Mouse (Mus musculus) brown adipose tissue, adult 24 weeks (tissue): ENCODE results near the gene Ccser1. TPM values are rescaled to one million over a fixed set of nuclear protein-coding genes. Genes with fewer than 3 reads are reported as not detected.

Experiments used
- H3K27ac ChIP-seq: fragments of 200-500 bp; replicated peaks from 2 replicates; pipeline ENCODE4 v1.5.1; 2012; ENCODE audit warnings: low read depth, mild to moderate bottlenecking, low read length
- H3K4me1 ChIP-seq: fragments of 200-500 bp; 2 replicates; pipeline ENCODE4 v1.6.1; 2012; ENCODE audit warnings: low read length, mixed read lengths; ENCODE audit not compliant: control insufficient read depth, insufficient read depth, insufficient read length
- H3K4me3 ChIP-seq: fragments of 200-500 bp; 2 replicates; pipeline ENCODE4 v1.5.1; 2012; ENCODE audit warnings: low read depth, mild to moderate bottlenecking, low read length, moderate library complexity; ENCODE audit not compliant: insufficient read depth
- polyA plus RNA-seq: library from polyadenylated mRNA; stranded (reverse); fragments of >200 nt; gene quantifications from 2 replicates; pipeline ENCODE4 v1.2.4, GENCODE M21; 2012; ENCODE audit not compliant: missing spikeins, insufficient read depth, insufficient read length

The Ccser1 gene
- polyA plus RNA-seq, 1 experiment: 2.3 TPM

- Histone ChIP-seq H3K27ac (no peak overlapping the region), H3K4me3 (no peak overlapping the region), H3K4me1 (no peaks in the 10 kb centered on the region)
Observed at GRCm38 (mm10) chr6:61203344-61203743, 23.2 kb downstream of the Ccser1 start.

DNA sequence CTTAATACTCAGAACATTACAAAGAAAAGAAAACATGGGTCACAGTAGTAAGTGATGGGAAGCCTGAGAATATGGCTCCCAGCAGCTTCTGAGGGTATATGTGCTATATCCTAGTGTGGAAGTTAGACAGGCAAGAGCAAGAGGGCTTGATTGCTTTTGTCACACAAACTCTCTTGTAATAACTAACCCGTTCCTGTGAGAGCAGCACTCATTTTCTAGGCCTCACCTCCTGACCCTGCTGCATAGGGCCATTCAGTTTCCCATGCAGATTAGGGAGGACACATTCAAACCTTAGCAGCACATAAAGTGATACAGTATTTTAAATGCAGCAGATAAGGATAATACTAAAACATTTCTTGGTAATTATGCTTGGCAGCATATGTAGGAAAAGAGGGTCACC lies 25.9 kb downstream of the Ccser1 start:
- H3K27ac ChIP-seq: no peak overlapping the region
- no peaks in the 10 kb centered on the region for H3K4me1 ChIP-seq

DNA sequence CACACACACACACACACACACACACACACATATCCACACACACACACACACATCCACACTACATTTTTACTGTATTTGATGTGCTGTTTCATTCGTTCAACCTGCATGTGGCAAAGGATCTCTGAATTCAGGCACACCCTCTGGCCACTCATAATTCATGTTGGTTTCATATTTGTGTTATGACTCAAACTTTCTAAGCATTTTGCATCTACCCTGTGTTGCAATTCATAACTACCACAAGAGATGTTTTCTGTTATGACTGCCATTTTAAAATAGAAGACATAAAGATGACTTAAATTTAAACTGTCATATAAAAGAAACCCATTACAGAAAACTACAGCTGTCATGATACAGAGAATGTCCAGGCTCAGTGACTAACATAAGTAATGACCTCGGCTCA lies 26.5 kb downstream of the Ccser1 start:
- Histone ChIP-seq H3K4me3 (no peak overlapping the region), H3K27ac (no peak overlapping the region), H3K4me1 (no peaks in the 10 kb centered on the region)

More for the DNA sequence above, 25.9 kb downstream of the Ccser1 start:
- no peak overlapping the region for H3K4me3 ChIP-seq

- no peak overlapping the region for H3K27ac ChIP-seq
- no peaks in the 10 kb centered on the region for H3K4me1 ChIP-seq
- H3K4me3 ChIP-seq: no peak overlapping the region
Observed at GRCm38 (mm10) chr6:61210061-61210737, 30.1 kb downstream of the Ccser1 start.

DNA sequence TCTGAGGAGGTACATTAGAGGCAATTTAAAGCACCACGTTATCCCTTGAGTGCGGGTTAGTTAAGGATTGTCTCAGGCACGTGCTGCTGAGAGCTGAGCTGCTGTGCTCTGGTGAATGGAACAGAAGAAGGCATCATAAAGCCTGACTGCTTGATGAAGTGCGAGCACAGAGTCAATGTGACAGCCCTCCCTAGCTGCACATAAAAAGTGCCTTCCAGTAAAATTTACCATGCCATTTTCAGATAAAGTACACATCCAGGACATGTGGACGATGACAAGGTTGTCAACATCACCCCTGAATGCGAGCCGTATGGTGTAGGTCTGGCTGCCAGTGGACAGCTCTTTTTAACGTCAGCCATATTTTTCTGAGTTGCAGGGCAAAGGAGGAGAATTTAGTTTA lies 35.6 kb downstream of the Ccser1 start:
- no peak overlapping the region for H3K4me3 ChIP-seq
- H3K27ac ChIP-seq: no peak overlapping the region
- no peaks in the 10 kb centered on the region for H3K4me1 ChIP-seq

DNA sequence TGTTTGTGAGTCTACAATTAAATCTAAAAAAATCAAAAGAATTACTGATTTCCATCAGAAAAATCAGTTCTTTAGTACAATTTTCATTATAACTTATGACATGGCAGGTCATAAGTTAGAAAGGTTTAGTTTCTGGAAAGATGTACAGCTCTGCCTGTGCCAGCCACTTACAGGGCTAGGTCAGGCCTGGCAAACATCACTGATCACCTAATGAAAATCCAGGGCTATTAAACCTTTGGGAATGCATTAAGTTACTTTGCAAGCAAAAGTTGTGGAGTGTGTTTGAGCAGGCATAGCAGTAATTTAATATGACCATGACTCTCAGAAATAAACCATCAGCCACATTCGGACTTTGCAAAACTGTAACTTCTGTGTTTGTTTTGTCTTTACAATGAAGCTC lies 36.4 kb downstream of the Ccser1 start:
- no peak overlapping the region for H3K4me3 ChIP-seq
- H3K27ac ChIP-seq: no peak overlapping the region
- no peaks in the 10 kb centered on the region for H3K4me1 ChIP-seq

DNA sequence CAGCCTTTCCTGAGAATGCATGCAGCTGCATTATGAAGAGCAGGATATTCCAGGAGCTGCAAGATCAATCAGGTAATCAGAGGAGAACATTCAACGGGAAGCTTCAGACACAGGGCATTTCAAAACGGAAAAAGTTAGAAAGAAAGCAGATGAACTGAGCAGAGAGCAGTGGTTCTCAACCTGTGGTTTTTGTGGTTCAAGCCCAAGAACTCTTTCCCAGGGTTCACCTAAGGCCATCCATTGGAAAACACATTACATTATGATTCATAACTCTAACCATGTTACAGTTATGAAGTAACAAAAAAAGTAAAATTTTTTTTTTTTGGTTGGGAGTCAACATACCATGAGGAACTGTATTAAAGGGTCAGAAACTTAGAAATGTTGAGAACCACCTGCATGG lies 37.6 kb downstream of the Ccser1 start:
- no peak overlapping the region for H3K4me3 ChIP-seq
- no peak overlapping the region for H3K27ac ChIP-seq
- no peaks in the 10 kb centered on the region for H3K4me1 ChIP-seq

- Histone ChIP-seq H3K4me1 (no peaks in the 10 kb centered on the region), H3K27ac (no peak overlapping the region), H3K4me3 (no peak overlapping the region)
Observed at GRCm38 (mm10) chr6:61223563-61223962, 43.4 kb downstream of the Ccser1 start.

DNA sequence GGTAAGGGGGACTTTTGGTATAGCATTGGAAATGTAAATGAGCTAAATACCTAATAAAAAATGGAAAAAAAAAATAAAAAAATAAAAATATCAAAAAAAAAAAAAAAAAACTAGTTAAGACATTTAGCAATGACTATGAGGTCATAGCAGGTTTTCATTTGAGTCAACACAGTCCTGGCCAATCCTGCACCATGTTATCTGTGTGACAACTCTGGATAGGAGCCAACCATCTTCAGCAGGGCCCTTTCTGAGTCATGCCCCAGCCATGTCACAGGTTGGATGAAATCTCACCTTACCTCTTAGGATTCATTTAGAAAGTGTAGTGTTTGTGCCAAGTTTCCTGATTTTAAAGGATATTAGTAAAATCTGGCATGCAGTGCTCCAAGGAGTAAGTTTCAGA lies 45.2 kb downstream of the Ccser1 start:
- H3K27ac ChIP-seq: no peak overlapping the region
- no peak overlapping the region for H3K4me3 ChIP-seq

DNA sequence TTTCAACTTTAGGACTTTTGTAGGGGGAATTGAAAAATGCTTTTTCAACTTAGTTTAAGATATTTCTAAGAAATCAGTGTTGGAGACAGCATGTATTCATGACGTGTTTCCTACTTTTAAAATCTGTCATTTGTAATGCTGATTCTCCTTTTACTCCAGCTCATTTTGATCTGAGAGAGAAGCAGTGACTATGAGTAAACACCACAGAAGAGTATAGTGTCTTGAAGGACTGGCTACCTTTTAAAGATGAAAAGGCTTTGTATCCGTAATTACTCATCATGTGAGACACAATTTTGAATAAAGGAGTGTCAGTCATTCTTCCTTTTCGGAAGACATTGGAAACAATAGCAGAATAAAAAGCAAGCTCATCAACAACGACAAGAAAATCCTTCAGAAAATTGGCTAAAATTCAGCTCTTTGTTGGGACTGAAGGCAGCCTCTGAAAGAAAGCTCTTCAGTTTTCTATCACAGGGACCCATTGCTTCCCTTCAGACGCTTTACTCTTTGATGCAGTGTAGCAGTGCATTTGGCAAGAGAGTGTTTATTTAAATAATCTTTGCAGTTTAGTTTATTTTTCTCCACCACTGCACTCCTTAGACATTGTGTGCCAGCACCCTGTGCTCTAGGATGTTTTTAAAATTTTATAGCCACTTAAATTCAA lies 50.1 kb downstream of the Ccser1 start:
- Histone ChIP-seq H3K4me3 (no peak overlapping the region), H3K27ac (no peak overlapping the region), H3K4me1 (peaks cover 4% of the 10 kb centered on the region; the same call in 1 of the 2 replicates)

More for the DNA sequence above, 45.2 kb downstream of the Ccser1 start:
- H3K4me1 ChIP-seq: no peaks in the 10 kb centered on the region

DNA sequence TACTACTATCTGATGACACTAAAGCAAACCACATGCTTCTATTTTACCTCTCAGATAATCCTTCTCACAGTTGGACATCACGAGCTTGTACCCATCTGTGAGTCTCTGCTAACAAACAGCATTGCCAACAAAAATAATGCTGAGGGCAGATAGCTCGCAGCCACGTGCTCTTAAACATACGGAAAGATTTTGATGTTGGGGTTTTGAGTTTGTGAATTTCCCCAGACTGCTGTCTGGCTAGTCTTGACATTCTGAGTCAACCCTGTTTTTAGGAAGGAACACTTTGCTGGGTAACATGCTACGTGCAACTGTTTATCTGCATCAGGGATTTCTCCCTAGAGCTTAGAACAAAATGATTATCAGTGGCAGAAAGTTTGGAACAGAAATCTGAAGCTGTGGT lies 52.9 kb downstream of the Ccser1 start:
- no peak overlapping the region for H3K4me3 ChIP-seq
- H3K27ac ChIP-seq: no peak overlapping the region
- peaks cover 4% of the 10 kb centered on the region; the same call in 1 of the 2 replicates for H3K4me1 ChIP-seq

GRCm38 (mm10) chr6:61233548-61234187 lies 53.5 kb downstream of the Ccser1 start:
- no peak overlapping the region for H3K4me3 ChIP-seq
- H3K27ac ChIP-seq: no peak overlapping the region
- H3K4me1 ChIP-seq: peaks cover 4% of the 10 kb centered on the region; the same call in 1 of the 2 replicates

DNA sequence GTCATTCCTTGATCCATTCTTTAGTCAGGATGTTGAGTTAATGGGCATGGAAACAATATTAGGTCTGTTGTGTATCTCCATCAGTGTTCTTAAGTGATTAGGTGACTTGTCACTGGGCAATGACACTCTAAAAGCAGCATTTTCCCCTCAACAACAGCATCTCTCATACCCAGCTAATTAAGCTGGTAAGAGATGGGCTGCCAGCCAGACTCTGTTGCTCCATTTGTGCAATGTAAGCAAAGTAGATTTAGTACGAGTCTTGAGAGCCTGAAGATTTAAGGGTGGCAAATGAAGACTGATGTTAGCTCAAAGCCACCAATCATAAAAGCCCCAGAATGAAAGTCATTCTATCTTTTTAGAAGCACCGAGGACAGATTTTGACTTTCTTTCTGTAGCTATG lies 60.5 kb downstream of the Ccser1 start:
- Histone ChIP-seq H3K4me1 (no peaks in the 10 kb centered on the region), H3K27ac (no peak overlapping the region), H3K4me3 (no peak overlapping the region)

DNA sequence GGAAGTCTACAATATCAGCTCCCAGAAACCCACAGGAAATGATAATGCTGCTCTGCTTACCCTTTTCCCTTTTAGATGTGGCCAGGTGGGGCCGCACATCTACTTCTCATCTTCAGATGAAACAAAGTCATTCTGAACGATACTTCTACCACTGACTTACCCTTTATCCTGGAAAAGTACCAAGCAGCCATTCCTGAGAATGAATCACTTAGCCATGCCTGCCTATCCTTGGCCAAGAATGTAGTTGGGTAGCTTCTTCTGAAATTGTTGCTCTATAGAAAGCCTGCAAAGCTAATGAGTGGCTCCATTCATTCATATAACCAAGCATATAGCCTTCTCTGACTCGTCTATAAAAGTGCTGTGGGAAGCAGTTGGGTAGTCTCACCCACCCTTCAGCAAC lies 62.4 kb downstream of the Ccser1 start:
- Histone ChIP-seq H3K4me3 (no peak overlapping the region), H3K27ac (no peak overlapping the region), H3K4me1 (no peaks in the 10 kb centered on the region)

DNA sequence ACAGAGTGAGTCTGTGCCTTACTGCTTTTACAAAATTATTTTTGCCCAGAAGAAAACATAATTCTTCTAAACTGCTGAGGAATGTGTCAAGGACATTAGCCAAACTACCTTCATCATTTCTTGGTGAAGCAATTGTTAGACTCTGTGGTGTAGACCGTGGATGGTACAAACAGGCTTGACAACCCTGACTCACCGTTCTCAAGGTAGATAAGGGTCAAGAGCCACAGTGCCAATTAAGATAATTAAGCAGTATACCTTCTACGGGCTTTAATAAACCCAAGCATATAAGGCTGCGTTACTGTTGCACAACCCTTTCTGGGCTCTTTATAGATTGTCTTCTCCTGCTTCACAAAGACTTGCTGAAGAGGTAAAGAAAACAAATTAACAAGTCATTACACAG lies 66.4 kb downstream of the Ccser1 start:
- no peak overlapping the region for H3K4me3 ChIP-seq
- no peak overlapping the region for H3K27ac ChIP-seq
- no peaks in the 10 kb centered on the region for H3K4me1 ChIP-seq
